Mouse (Mus musculus) MEL (cell line): ENCODE data around the gene Tec. TPM values are rescaled to one million over a fixed set of nuclear protein-coding genes. Genes with fewer than 3 reads are reported as not detected.

Experiments
- DNase-seq: peaks from one replicate; pipeline ENCODE4 v3.0.0; 2011; ENCODE audit warnings: low read depth, low spot score
- H3K27ac ChIP-seq: 2 replicates; pipeline ENCODE4 v1.5.1; 2012; ENCODE audit warnings: low read depth, mild to moderate bottlenecking, control low read depth, low read length, moderate library complexity; ENCODE audit not compliant: control insufficient read depth
- H3K27me3 ChIP-seq, 2 experiments: fragments of 150-350 bp in 1 of 2; sonication (generic) in 1 of 2; 2 replicates each; pipeline ENCODE4 v1.6.1; 2012; ENCODE audit warnings: low read length in 2 of 2, mild to moderate bottlenecking in 2 of 2, improper control_type of control experiment in 1 of 2, moderate library complexity in 1 of 2; ENCODE audit not compliant: insufficient read depth in 2 of 2, control insufficient read depth in 1 of 2
- H3K36me3 ChIP-seq, 2 experiments: 2 replicates each; pipeline ENCODE4 v1.6.1; 2012 to 2014; ENCODE audit warnings: low read length in 2 of 2, improper control_type of control experiment in 1 of 2, inconsistent platforms in 1 of 2, mild to moderate bottlenecking in 1 of 2; ENCODE audit not compliant: insufficient read depth in 2 of 2, control insufficient read depth in 1 of 2
- H3K4me1 ChIP-seq, 2 experiments: fragments of 150-350 bp in 1 of 2; sonication (generic) in 1 of 2; 2 replicates each; pipeline ENCODE4 v1.6.1; 2012; ENCODE audit warnings: low read length in 2 of 2, improper control_type of control experiment in 1 of 2, mild to moderate bottlenecking in 1 of 2; ENCODE audit not compliant: insufficient read depth in 2 of 2, control insufficient read depth in 1 of 2
- H3K4me3 ChIP-seq, 2 experiments: fragments of 150-350 bp in 1 of 2; sonication (generic) in 1 of 2; 2 replicates each; pipeline ENCODE4 v1.5.1; 2012; ENCODE audit warnings: low read depth in 2 of 2, low read length in 2 of 2, mild to moderate bottlenecking in 2 of 2, moderate library complexity in 2 of 2, control low read depth in 1 of 2, improper control_type of control experiment in 1 of 2; ENCODE audit not compliant: control insufficient read depth in 1 of 2, insufficient read depth in 1 of 2
- H3K79me2 ChIP-seq: 2 replicates; pipeline ENCODE4 v1.6.1; 2012; ENCODE audit warnings: mild to moderate bottlenecking, low read length, moderate library complexity; ENCODE audit not compliant: control insufficient read depth, poor library complexity, insufficient read depth
- H3K9ac ChIP-seq: 2 replicates; pipeline ENCODE4 v1.6.1; 2012; ENCODE audit warnings: low read depth, mild to moderate bottlenecking, control low read depth, low read length, moderate library complexity; ENCODE audit not compliant: control insufficient read depth, poor library complexity, severe bottlenecking
- H3K9me3 ChIP-seq: fragments of 150-350 bp; sonication (generic); replicated peaks from 2 replicates; pipeline ENCODE4 v1.6.1; 2012; ENCODE audit warnings: mild to moderate bottlenecking, low read length, improper control_type of control experiment, moderate library complexity; ENCODE audit not compliant: insufficient read depth
- CHD1 ChIP-seq: IDR thresholded peaks from 2 replicates; pipeline ENCODE4 v1.6.1; 2012; ENCODE audit warnings: low read depth, mild to moderate bottlenecking, inconsistent platforms, low read length, improper control_type of control experiment
- CHD2 ChIP-seq: IDR thresholded peaks from 2 replicates; pipeline ENCODE4 v1.6.1; 2011; ENCODE audit warnings: low read length, improper control_type of control experiment
- CTCF ChIP-seq, 3 experiments: IDR thresholded peaks in 2 of 3; conservative IDR thresholded peaks in 1 of 3; 2 replicates each; pipeline ENCODE4 v1.5.1; 2011 to 2012; ENCODE audit warnings: low read length in 3 of 3, low read depth in 2 of 3, mild to moderate bottlenecking in 2 of 3, improper control_type of control experiment in 1 of 3, inconsistent platforms in 1 of 3, mixed read lengths in 1 of 3, moderate library complexity in 1 of 3; ENCODE audit not compliant: control insufficient read depth in 1 of 3, insufficient read depth in 1 of 3, poor library complexity in 1 of 3, severe bottlenecking in 1 of 3
- ELF1 ChIP-seq: IDR thresholded peaks from 2 replicates; pipeline ENCODE4 v1.6.1; 2014; ENCODE audit warnings: low read depth, mild to moderate bottlenecking, inconsistent platforms, low read length, improper control_type of control experiment, moderate library complexity
- EP300 ChIP-seq, 2 experiments: IDR thresholded peaks; 2 replicates each; pipeline ENCODE4 v1.6.1; 2011; ENCODE audit warnings: improper control_type of control experiment in 2 of 2, low read length in 2 of 2, low read depth in 1 of 2, mild to moderate bottlenecking in 1 of 2
- ETS1 ChIP-seq: IDR thresholded peaks from 2 replicates; pipeline ENCODE4 v1.6.1; 2012; ENCODE audit warnings: low read depth, mild to moderate bottlenecking, inconsistent platforms, low read length, improper control_type of control experiment, moderate library complexity
- GABPA ChIP-seq: IDR thresholded peaks from 2 replicates; pipeline ENCODE4 v1.6.1; 2012; ENCODE audit warnings: low read depth, mild to moderate bottlenecking, inconsistent platforms, low read length, improper control_type of control experiment, moderate library complexity
- GATA1 ChIP-seq: IDR thresholded peaks from 2 replicates; pipeline ENCODE4 v1.6.1; 2011; ENCODE audit warnings: low read depth, low read length, improper control_type of control experiment
- HCFC1 ChIP-seq: IDR thresholded peaks from 2 replicates; pipeline ENCODE4 v1.6.1; 2012; ENCODE audit warnings: low read depth, mild to moderate bottlenecking, inconsistent platforms, low read length, improper control_type of control experiment, moderate library complexity
- KAT2A ChIP-seq: conservative IDR thresholded peaks from 2 replicates; pipeline ENCODE4 v1.6.1; 2012; ENCODE audit warnings: low read depth, low read length, improper control_type of control experiment, inconsistent platforms
- MAX ChIP-seq: IDR thresholded peaks from 2 replicates; pipeline ENCODE4 v1.6.1; 2011; ENCODE audit warnings: low read length, improper control_type of control experiment
- MAZ ChIP-seq: IDR thresholded peaks from 2 replicates; pipeline ENCODE4 v1.6.1; 2012; ENCODE audit warnings: low read depth, mild to moderate bottlenecking, inconsistent platforms, low read length, improper control_type of control experiment
- MXI1 ChIP-seq: IDR thresholded peaks from 2 replicates; pipeline ENCODE4 v1.6.1; 2011; ENCODE audit warnings: mild to moderate bottlenecking, low read depth, low read length, improper control_type of control experiment
- MYC ChIP-seq: IDR thresholded peaks from 2 replicates; pipeline ENCODE4 v1.6.1; 2011; ENCODE audit warnings: low read depth, mild to moderate bottlenecking, low read length, improper control_type of control experiment, moderate library complexity
- NELFE ChIP-seq: IDR thresholded peaks from 2 replicates; pipeline ENCODE4 v1.6.1; 2011; ENCODE audit warnings: low read depth, low read length, improper control_type of control experiment
- POLR2AphosphoS2 ChIP-seq: IDR thresholded peaks from 2 replicates; pipeline ENCODE4 v1.6.1; 2011; ENCODE audit warnings: low read length, improper control_type of control experiment
- POLR2AphosphoS5 ChIP-seq: IDR thresholded peaks from 2 replicates; pipeline ENCODE4 v1.6.1; 2012; ENCODE audit warnings: low read depth, borderline replicate concordance, mild to moderate bottlenecking, inconsistent platforms, low read length, moderate library complexity, mixed read lengths
- RAD21 ChIP-seq: IDR thresholded peaks from 2 replicates; pipeline ENCODE4 v1.6.1; 2011; ENCODE audit warnings: mild to moderate bottlenecking, low read depth, low read length, improper control_type of control experiment
- SIN3A ChIP-seq: IDR thresholded peaks from 2 replicates; pipeline ENCODE4 v1.6.1; 2012; ENCODE audit warnings: low read length, improper control_type of control experiment, inconsistent platforms
- SMC3 ChIP-seq: IDR thresholded peaks from 2 replicates; pipeline ENCODE4 v1.6.1; 2011; ENCODE audit warnings: low read depth, low read length, improper control_type of control experiment
- TBP ChIP-seq: IDR thresholded peaks from 2 replicates; pipeline ENCODE4 v1.8.0; 2011; ENCODE audit warnings: low read depth, low read length, improper control_type of control experiment
- TCF12 ChIP-seq: IDR thresholded peaks from 2 replicates; pipeline ENCODE4 v1.6.1; 2014; ENCODE audit warnings: low read depth, mild to moderate bottlenecking, inconsistent platforms, low read length, improper control_type of control experiment, moderate library complexity
- UBTF ChIP-seq: IDR thresholded peaks from 2 replicates; pipeline ENCODE4 v1.6.1; 2012; ENCODE audit warnings: low read depth, mild to moderate bottlenecking, inconsistent platforms, low read length, improper control_type of control experiment, moderate library complexity, borderline replicate concordance; ENCODE audit not compliant: insufficient read depth
- USF1 ChIP-seq: IDR thresholded peaks from 2 replicates; pipeline ENCODE4 v1.6.1; 2014; ENCODE audit warnings: low read depth, mild to moderate bottlenecking, inconsistent platforms, low read length, improper control_type of control experiment, moderate library complexity
- USF2 ChIP-seq, 2 experiments: IDR thresholded peaks; 2 replicates each; pipeline ENCODE4 v1.6.1; 2011 to 2012; ENCODE audit warnings: improper control_type of control experiment in 2 of 2, low read length in 2 of 2, borderline replicate concordance in 1 of 2, inconsistent platforms in 1 of 2, low read depth in 1 of 2, mild to moderate bottlenecking in 1 of 2; ENCODE audit not compliant: insufficient read depth in 1 of 2
- ZC3H11A ChIP-seq: IDR thresholded peaks from 2 replicates; pipeline ENCODE4 v1.6.1; 2012; ENCODE audit warnings: low read depth, mild to moderate bottlenecking, inconsistent platforms, low read length, improper control_type of control experiment
- ZKSCAN1 ChIP-seq: IDR thresholded peaks from 2 replicates; pipeline ENCODE4 v1.6.1; 2012; ENCODE audit warnings: low read depth, mild to moderate bottlenecking, inconsistent platforms, low read length, improper control_type of control experiment, moderate library complexity
- ZMIZ1 ChIP-seq: IDR thresholded peaks from 2 replicates; pipeline ENCODE4 v1.6.1; 2012; ENCODE audit warnings: low read depth, mild to moderate bottlenecking, inconsistent platforms, low read length, improper control_type of control experiment, moderate library complexity
- ZNF384 ChIP-seq: IDR thresholded peaks from 2 replicates; pipeline ENCODE4 v1.6.1; 2012; ENCODE audit warnings: low read depth, mild to moderate bottlenecking, inconsistent platforms, low read length, improper control_type of control experiment
- polyA plus RNA-seq, 2 experiments: library from polyadenylated mRNA; stranded (reverse) in 1 of 2; unstranded in 1 of 2; fragments of >175 nt in 1 of 2; fragments of >200 nt in 1 of 2; gene quantifications; 2 replicates each; pipeline versions ENCODE4 v1.2.1 to v1.2.4; 2012; ENCODE audit warnings: low replicate concordance in 2 of 2, low read depth in 1 of 2; ENCODE audit not compliant: insufficient read length in 2 of 2, insufficient read depth in 1 of 2, missing spikeins in 1 of 2
- total RNA-seq: library from RNA; depleted of rRNA; stranded (reverse); fragments of 300-350 nt; gene quantifications from 2 replicates; pipeline ENCODE4 v1.2.3, GENCODE M21; 2012

The Tec gene
- total and polyA plus RNA-seq, 3 experiments, result 44.8 to 61.1 TPM; not detected in 1

DNA sequence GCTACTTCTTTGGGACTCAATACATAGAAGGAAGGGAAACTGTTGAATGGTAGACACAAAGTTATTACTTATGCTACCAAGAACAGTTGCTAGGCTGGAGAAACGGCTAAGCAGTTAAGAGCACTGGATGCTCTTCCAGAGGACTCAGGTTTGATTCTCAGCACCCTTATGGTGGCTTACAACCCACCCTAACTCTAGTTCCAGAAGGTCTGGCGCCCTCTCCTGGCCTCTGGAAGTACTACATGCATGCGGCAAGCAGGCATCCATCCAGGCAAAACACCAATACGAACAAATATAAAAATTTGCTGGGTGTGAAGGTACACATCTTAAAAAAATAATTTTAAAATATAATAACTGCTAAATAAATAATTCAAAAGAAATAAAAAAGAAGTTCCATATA, 2.8 kb upstream of the Tec start:
- TF ChIP-seq MAZ (no peak), SMC3 (peak; percentile 20; the same call in 1 of the 2 replicates), CTCF (IDR thresholded peaks at IDR 0.05 in 2 of 3, conservative IDR thresholded peaks at IDR 0.05 in 1 of 3; ENCODE audit: control insufficient read depth in 1 of 3, insufficient read depth in 1 of 3, low read depth in 2 of 3, low read length in 3 of 3, poor library complexity in 1 of 3, severe bottlenecking in 1 of 3) (peak; percentile 54 to 74 (median 66)), RAD21 (peak; percentile 29), ZC3H11A (0 out of 2 replicates have a peak, but pooled peaks have one; percentile 22)
- no peaks in the 10 kb centered on the region for H3K9me3 ChIP-seq
- H3K36me3 ChIP-seq, result peaks cover 0 to 28% of the 10 kb centered on the region in 2 experiments; a peak in 2 of 4 replicates
- H3K79me2 ChIP-seq, result peaks cover 22% of the 10 kb centered on the region
- no peak for DNase-seq
- H3K9ac ChIP-seq, result no peak overlapping the region
- peaks cover 8 to 29% of the 10 kb centered on the region in 2 experiments for H3K4me1 ChIP-seq
- no peak overlapping the region for H3K27ac ChIP-seq
- no peaks in the 10 kb centered on the region for H3K27me3 ChIP-seq
- H3K4me3 ChIP-seq, result no peak overlapping the region

DNA sequence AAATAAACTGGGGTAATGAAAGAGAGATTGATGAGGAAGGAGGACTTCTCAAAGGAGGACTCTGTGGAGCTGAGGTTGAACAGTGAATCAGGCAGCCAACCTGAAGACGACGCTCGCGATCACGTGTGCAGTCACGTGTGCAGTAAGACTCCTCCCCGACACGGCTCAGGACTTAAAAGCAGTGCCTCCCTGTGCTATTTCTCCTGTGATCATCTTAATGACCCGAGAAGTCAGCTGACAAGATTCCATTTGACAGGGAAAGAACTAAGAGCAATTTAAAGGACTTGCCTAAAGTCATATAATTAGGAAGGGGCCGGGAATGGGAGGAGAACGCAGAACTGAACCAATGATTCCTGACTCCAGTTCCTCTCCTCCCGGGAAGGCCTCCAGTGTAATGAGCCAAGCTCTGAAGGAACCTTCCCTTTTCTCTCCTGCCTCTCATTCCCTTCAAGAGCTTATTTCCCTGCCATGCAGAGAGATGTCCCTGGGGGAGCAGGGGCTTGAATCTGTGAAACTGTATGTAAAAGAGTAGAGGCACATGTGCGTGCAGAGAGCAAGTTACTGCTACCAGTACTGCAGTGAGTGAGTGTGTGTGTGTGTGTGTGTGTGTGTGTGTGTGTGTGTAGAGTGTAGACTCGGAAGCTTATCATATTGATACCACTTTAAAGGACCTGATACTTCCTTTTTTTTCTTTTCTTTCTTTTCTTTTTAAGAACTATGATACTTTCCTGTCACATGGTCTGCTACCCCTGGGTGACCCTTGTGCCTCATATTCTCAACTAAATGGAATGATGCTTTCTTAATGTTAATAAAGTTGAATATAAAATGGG, 1.7 kb upstream of the Tec start:
- Histone ChIP-seq H3K79me2 (peaks cover 32% of the 10 kb centered on the region), H3K9ac (peak overlapping the region; percentile 44), H3K27me3 (no peaks in the 10 kb centered on the region), H3K36me3 (peaks cover 0 to 35% of the 10 kb centered on the region in 2 experiments; a peak in 2 of 4 replicates), H3K4me3 (peak overlapping the region; percentile 21 to 29; a peak in 2 of 4 replicates), H3K4me1 (peaks cover 8 to 34% of the 10 kb centered on the region in 2 experiments), H3K9me3 (no peaks in the 10 kb centered on the region), H3K27ac (peak overlapping the region; percentile 82)
- DNase-seq, result peak; percentile 77
- no peak for TF ChIP-seq POLR2AphosphoS5
- TF ChIP-seq MYC, result peak; percentile 90; the same call in 1 of the 2 replicates
- TF ChIP-seq KAT2A, result no peak
- TF ChIP-seq USF2 (IDR thresholded peaks at IDR 0.05; ENCODE audit: borderline replicate concordance in 1 of 2, insufficient read depth in 1 of 2, low read depth in 1 of 2, low read length in 2 of 2), result peak; percentile 83 to 98
- peak; percentile 37; the same call in 1 of the 2 replicates for TF ChIP-seq MXI1
- peak; percentile 77 for TF ChIP-seq TBP
- peak; percentile 98 for TF ChIP-seq USF1
- TF ChIP-seq NELFE, result no peak; the same call in 1 of the 2 replicates
- no peak for TF ChIP-seq ZC3H11A
- no peak for TF ChIP-seq GABPA
- no peak for TF ChIP-seq ZKSCAN1
- TF ChIP-seq POLR2AphosphoS2, result no peak
- TF ChIP-seq MAZ, result no peak
- peak; percentile 51 to 66; a peak in 3 of 4 replicates for TF ChIP-seq EP300 (IDR thresholded peaks at IDR 0.05; ENCODE audit: low read depth in 1 of 2, low read length in 2 of 2)
- TF ChIP-seq TCF12, result peak; percentile 32; the same call in 1 of the 2 replicates
- 0 out of 2 replicates have a peak, but pooled peaks have one; percentile 32 for TF ChIP-seq ZMIZ1
- TF ChIP-seq SIN3A, result peak; percentile 82
- TF ChIP-seq UBTF, result no peak
- no peak for TF ChIP-seq CHD1
- peak; percentile 66 for TF ChIP-seq ZNF384
- TF ChIP-seq GATA1, result peak; percentile 64
- no peak for TF ChIP-seq CHD2
- TF ChIP-seq MAX, result peak; percentile 88
- no peak for TF ChIP-seq ELF1
- peak; percentile 53; the same call in 1 of the 2 replicates for TF ChIP-seq ETS1
- no peak for TF ChIP-seq HCFC1
- TF ChIP-seq CTCF (IDR thresholded peaks at IDR 0.05 in 2 of 3, conservative IDR thresholded peaks at IDR 0.05 in 1 of 3; ENCODE audit: control insufficient read depth in 1 of 3, insufficient read depth in 1 of 3, low read depth in 2 of 3, low read length in 3 of 3, poor library complexity in 1 of 3, severe bottlenecking in 1 of 3), result no peak
- TF ChIP-seq RAD21, result no peak
